Mouse (Mus musculus): Measurements from ENCODE around the gene Lonp2. TPM values are rescaled to one million over a fixed set of nuclear protein-coding genes. Genes with fewer than 3 reads are reported as not detected.

The Lonp2 gene
- polyA plus RNA-seq (2015; fragmentation: Nextera tagmentation; extraction: Ambion mirVana), result 36.2 and 38.4 TPM in 2 replicates

DNA sequence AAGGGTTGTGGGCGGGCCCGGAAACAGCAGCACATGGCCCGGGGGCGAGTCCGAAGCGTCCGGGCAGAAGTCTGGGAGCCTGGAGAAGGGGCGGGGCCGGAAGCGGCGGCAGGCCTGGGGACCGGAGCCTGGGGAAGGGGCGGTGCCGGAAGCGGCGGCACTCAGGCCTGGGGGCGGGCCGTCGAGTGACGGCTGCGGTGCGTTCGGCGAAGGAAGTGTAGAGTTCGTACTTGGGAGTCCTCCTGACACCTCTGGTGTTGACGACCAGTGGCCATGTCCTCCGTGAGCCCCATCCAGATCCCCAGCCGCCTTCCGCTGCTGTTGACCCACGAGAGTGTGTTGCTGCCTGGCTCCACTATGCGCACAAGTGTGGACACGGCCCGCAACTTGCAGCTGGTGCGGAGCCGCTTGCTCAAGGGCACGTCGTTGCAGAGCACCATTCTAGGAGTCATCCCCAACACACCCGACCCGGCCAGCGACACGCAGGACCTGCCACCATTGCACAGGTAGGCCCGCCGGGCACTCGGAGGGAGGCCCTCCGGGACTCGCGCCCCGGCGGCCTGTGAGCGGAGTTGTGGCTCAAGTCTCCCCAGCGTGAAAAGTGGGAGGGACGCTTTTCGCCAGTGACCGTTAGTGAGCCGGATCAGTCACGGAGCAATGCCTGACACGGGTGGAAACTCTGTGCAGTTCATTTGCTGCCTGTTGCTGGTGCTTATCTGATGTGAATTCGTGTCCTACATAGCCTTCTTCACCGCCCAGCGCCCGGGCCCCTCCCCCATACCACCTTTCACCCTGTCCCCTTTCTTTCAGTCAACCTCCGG, at the start of gene Lonp2:
Gene Lonp2 (plus strand): TSS at position 133 of the 821 bp plus-strand sequence.
- peak; percentile 99 for DNase-seq (ENCODE audit: low spot score)
- Histone ChIP-seq H3K4me1 (replicated peaks; ENCODE audit: control insufficient read depth, insufficient read depth) (no peaks in the 10 kb centered on the region), H3K9me3 (ENCODE audit: control insufficient read depth, low read length) (no peaks in the 10 kb centered on the region), H3K27me3 (ENCODE audit: control insufficient read depth, insufficient read depth, low read length) (no peaks in the 10 kb centered on the region), H3K27ac (replicated peaks) (peak within 1 kb of the TSS; percentile 85), H3K9ac (ENCODE audit: low read length) (peak within 1 kb of the TSS; percentile 74), H3K4me3 (ENCODE audit: low read depth, low read length) (peak within 1 kb of the TSS; percentile 79), H3K4me2 (replicated peaks; ENCODE audit: low read depth) (peak within 1 kb of the TSS; percentile 83), H3K36me3 (ENCODE audit: control insufficient read depth, insufficient read depth, low read length) (no peaks in the 10 kb centered on the region)
- peak; percentile 2; the same call in 1 of the 2 replicates for TF ChIP-seq CTCF (IDR thresholded peaks at IDR 0.05; ENCODE audit: low read depth)
- no peak for TF ChIP-seq EP300 (optimal IDR thresholded peaks at IDR 0.05)
- ATAC-seq (ENCODE audit: low FRiP score, low TSS enrichment), result peak; percentile 100
- WGBS, result under 1% methylated on average over 59 of the region's 62 CpGs

DNA sequence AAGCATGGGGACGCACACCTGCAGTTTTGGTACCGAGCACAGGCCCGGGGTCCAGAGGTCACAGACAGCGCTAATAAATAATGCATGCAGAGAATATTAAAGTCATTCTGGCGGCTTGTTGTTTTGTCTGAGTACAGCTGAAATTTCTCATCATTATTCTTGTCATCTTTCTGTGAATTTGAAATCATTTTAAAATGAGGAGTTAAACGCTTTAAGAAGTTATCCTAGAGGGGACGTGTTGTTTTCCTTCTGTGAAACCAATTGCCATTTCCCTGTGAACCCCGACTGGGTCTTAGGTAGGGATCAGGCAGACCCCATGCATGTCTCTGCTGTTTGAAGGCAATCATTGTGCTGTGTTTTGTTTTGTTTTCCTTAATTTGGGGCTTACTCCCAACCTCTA, 46.3 kb upstream of the Lonp2 start:
- WGBS, result 70% methylated on average over 8 of the region's 8 CpGs
- no peak overlapping the region for H3K4me2 ChIP-seq (replicated peaks; ENCODE audit: low read depth)
- H3K4me1 ChIP-seq (replicated peaks; ENCODE audit: control insufficient read depth, insufficient read depth), result no peaks in the 10 kb centered on the region
- DNase-seq (ENCODE audit: low spot score) (no peak), ATAC-seq (ENCODE audit: low FRiP score, low TSS enrichment) (no peak)
- H3K9me3 ChIP-seq (ENCODE audit: control insufficient read depth, low read length), result no peaks in the 10 kb centered on the region
- no peaks in the 10 kb centered on the region for H3K27me3 ChIP-seq (ENCODE audit: control insufficient read depth, insufficient read depth, low read length)
- H3K27ac ChIP-seq (replicated peaks), result no peak overlapping the region
- TF ChIP-seq EP300 (optimal IDR thresholded peaks at IDR 0.05) (no peak), CTCF (IDR thresholded peaks at IDR 0.05; ENCODE audit: low read depth) (no peak)
- H3K36me3 ChIP-seq (ENCODE audit: control insufficient read depth, insufficient read depth, low read length), result no peaks in the 10 kb centered on the region
- H3K4me3 ChIP-seq (ENCODE audit: low read depth, low read length), result no peak overlapping the region
- no peak overlapping the region for H3K9ac ChIP-seq (ENCODE audit: low read length)

DNA sequence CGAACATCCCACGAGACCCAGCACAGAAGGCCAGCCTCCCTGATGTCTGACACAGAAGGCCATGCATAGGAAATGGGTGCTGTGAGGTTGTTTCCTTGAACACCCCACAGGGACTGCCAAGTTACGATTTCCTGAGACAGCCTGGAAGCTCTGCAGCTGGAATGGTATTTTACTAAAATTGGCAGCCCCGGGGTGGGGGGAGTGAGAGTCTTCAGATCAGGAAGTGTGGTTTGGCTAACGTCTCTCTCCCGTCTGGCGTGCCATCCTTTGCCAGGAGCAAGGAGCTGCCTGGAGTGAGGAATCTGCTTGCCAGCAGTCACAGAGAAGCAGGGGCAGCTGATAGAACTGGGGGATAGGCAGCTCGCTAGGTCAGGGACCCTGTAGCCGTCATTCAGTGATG, 45.8 kb upstream of the Lonp2 start:
- no peak for ATAC-seq (ENCODE audit: low FRiP score, low TSS enrichment)
- no peaks in the 10 kb centered on the region for H3K9me3 ChIP-seq (ENCODE audit: control insufficient read depth, low read length)
- 0 out of 2 replicates have a peak overlapping the region, but pooled peaks have one; percentile 18 for H3K9ac ChIP-seq (ENCODE audit: low read length)
- no peak overlapping the region for H3K4me2 ChIP-seq (replicated peaks; ENCODE audit: low read depth)
- TF ChIP-seq CTCF (IDR thresholded peaks at IDR 0.05; ENCODE audit: low read depth), result no peak
- no peak for TF ChIP-seq EP300 (optimal IDR thresholded peaks at IDR 0.05)
- no peak overlapping the region for H3K27ac ChIP-seq (replicated peaks)
- no peak overlapping the region for H3K4me3 ChIP-seq (ENCODE audit: low read depth, low read length)
- DNase-seq (ENCODE audit: low spot score), result no peak
- H3K4me1 ChIP-seq (replicated peaks; ENCODE audit: control insufficient read depth, insufficient read depth), result no peaks in the 10 kb centered on the region
- H3K36me3 ChIP-seq (ENCODE audit: control insufficient read depth, insufficient read depth, low read length), result no peaks in the 10 kb centered on the region
- H3K27me3 ChIP-seq (ENCODE audit: control insufficient read depth, insufficient read depth, low read length), result no peaks in the 10 kb centered on the region
- WGBS, result 39% methylated on average over 9 of the region's 9 CpGs

DNA sequence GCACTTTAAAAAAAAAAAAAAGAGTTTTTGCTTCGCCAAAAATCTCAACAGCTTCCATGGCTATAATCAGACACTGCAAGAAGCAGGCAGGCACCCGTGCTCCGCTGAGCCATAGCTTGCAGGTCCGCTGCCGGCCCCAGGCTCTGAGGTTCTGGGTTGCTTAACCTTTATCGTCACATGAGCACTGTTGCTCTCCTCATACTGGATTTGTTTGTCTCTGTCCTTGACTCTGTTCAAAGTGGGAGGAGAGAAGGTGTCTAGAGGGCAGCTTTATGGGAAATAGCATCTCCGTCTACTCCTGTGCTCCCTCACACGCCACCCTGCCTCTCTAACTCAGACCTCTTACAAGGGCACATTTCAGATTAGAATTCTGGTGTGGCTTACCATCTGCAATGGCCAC, 45.1 kb upstream of the Lonp2 start:
- no peak overlapping the region for H3K27ac ChIP-seq (replicated peaks)
- H3K9me3 ChIP-seq (ENCODE audit: control insufficient read depth, low read length), result no peaks in the 10 kb centered on the region
- no peak overlapping the region for H3K4me2 ChIP-seq (replicated peaks; ENCODE audit: low read depth)
- DNase-seq (ENCODE audit: low spot score) (no peak), ATAC-seq (ENCODE audit: low FRiP score, low TSS enrichment) (no peak)
- no peak overlapping the region for H3K4me3 ChIP-seq (ENCODE audit: low read depth, low read length)
- H3K4me1 ChIP-seq (replicated peaks; ENCODE audit: control insufficient read depth, insufficient read depth), result no peaks in the 10 kb centered on the region
- H3K9ac ChIP-seq (ENCODE audit: low read length), result no peak overlapping the region
- H3K27me3 ChIP-seq (ENCODE audit: control insufficient read depth, insufficient read depth, low read length), result no peaks in the 10 kb centered on the region
- no peaks in the 10 kb centered on the region for H3K36me3 ChIP-seq (ENCODE audit: control insufficient read depth, insufficient read depth, low read length)
- WGBS, result 75% methylated on average over 8 of the region's 8 CpGs
- TF ChIP-seq CTCF (IDR thresholded peaks at IDR 0.05; ENCODE audit: low read depth), result no peak
- TF ChIP-seq EP300 (optimal IDR thresholded peaks at IDR 0.05), result no peak

DNA sequence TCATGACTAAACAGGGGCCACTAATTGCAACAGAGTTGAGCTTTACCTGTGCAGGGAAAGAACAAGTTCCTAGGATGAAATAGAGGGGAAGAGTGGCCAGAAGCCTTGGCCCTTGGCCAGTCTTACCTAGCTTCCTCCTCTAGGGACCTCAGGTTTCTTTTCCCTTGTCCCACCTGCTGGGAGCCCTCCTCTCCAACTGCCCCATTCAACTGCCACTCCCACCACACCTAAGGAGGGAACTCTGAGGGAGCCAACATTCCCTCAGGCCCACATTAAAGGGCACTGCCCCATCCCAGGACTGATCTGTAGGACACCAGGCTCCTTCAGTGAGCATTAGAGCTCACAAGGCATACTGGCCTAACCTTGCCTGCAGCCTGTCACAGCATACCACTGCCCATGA, 43.4 kb upstream of the Lonp2 start, which contains the start of gene Abcc12:
Gene Abcc12 (minus strand): TSS at position 229 of the 400 bp plus-strand sequence.
- Histone ChIP-seq H3K36me3 (ENCODE audit: control insufficient read depth, insufficient read depth, low read length) (no peaks in the 10 kb centered on the region), H3K9me3 (ENCODE audit: control insufficient read depth, low read length) (no peaks in the 10 kb centered on the region), H3K27ac (replicated peaks) (no peak within 1 kb of the TSS), H3K4me2 (replicated peaks; ENCODE audit: low read depth) (no peak within 1 kb of the TSS), H3K27me3 (ENCODE audit: control insufficient read depth, insufficient read depth, low read length) (no peaks in the 10 kb centered on the region), H3K4me3 (ENCODE audit: low read depth, low read length) (no peak within 1 kb of the TSS), H3K4me1 (replicated peaks; ENCODE audit: control insufficient read depth, insufficient read depth) (no peaks in the 10 kb centered on the region), H3K9ac (ENCODE audit: low read length) (no peak within 1 kb of the TSS)
- no peak for DNase-seq (ENCODE audit: low spot score)
- no peak for ATAC-seq (ENCODE audit: low FRiP score, low TSS enrichment)
- TF ChIP-seq EP300 (optimal IDR thresholded peaks at IDR 0.05) (no peak), CTCF (IDR thresholded peaks at IDR 0.05; ENCODE audit: low read depth) (no peak)

DNA sequence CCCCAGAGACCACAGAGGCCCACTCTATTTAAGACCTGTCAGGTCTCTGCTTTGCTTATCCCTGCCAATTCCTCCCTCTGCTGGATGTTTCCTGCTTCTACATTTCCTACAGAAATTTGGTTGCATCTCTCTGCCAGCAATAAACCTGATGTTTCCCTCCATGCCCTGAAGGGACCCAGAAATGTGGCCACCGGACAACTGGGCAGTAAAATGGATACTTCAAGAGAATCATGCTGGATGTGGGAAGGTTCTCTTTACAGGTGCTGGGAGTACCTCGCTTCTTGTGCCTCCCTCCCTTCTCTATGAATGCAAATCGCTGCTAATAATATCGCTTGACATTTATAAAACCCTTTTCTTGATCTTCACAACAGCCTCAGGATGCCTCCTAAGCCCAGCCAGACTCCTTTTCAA, 41.9 kb upstream of the Lonp2 start:
- Histone ChIP-seq H3K36me3 (ENCODE audit: control insufficient read depth, insufficient read depth, low read length) (no peaks in the 10 kb centered on the region), H3K4me3 (ENCODE audit: low read depth, low read length) (no peak overlapping the region), H3K27me3 (ENCODE audit: control insufficient read depth, insufficient read depth, low read length) (no peaks in the 10 kb centered on the region), H3K4me1 (replicated peaks; ENCODE audit: control insufficient read depth, insufficient read depth) (no peaks in the 10 kb centered on the region), H3K27ac (replicated peaks) (no peak overlapping the region), H3K9ac (ENCODE audit: low read length) (no peak overlapping the region), H3K9me3 (ENCODE audit: control insufficient read depth, low read length) (no peaks in the 10 kb centered on the region), H3K4me2 (replicated peaks; ENCODE audit: low read depth) (no peak overlapping the region)
- TF ChIP-seq EP300 (optimal IDR thresholded peaks at IDR 0.05) (no peak), CTCF (IDR thresholded peaks at IDR 0.05; ENCODE audit: low read depth) (peak; percentile 60)
- ATAC-seq (ENCODE audit: low FRiP score, low TSS enrichment) (no peak), DNase-seq (ENCODE audit: low spot score) (no peak)
- WGBS, result 77% methylated on average over 4 of the region's 4 CpGs

Data from stomach, postnatal 0 days (tissue).